Mouse (Mus musculus) adrenal gland, postnatal 4 days (tissue): ENCODE measurements around the gene Dusp8. TPM values are rescaled to one million over a fixed set of nuclear protein-coding genes. Genes with fewer than 3 reads are reported as not detected.

Experiments
- DNase-seq, 2 experiments: peaks; one replicate each; pipeline ENCODE4 v3.0.0; 2021 to 2022; ENCODE audit warnings: low spot score in 2 of 2, mixed read lengths in 2 of 2
- total RNA-seq, 2 experiments: library from RNA; stranded (reverse); gene quantifications; 2 replicates each; pipeline ENCODE4 v1.2.3; 2021

Gene Dusp8
- total RNA-seq, 2 experiments from 2014 or later, result 9.2 to 9.3 TPM

DNA sequence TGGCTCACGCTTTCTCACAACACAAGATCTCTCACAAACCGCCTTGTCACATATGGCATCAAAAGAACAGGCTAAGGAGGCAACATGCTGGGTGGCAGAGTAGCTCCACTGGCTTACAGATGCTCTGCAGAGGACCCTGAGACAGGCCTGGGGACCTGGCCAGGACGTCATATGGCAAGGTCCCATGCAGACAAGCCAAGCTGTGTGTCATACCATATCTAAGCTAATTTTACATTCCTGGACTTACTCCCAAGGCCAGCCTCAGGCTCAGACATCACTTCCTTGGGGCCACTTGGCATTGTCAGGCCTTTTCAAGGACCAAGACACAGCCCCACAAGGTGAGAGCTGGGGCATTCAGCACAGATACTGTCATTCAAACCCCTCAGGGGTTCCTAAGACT lies 40.2 kb downstream of the Dusp8 start:
- DNase-seq, result peak in 1 of 2 experiments; percentile 14

DNA sequence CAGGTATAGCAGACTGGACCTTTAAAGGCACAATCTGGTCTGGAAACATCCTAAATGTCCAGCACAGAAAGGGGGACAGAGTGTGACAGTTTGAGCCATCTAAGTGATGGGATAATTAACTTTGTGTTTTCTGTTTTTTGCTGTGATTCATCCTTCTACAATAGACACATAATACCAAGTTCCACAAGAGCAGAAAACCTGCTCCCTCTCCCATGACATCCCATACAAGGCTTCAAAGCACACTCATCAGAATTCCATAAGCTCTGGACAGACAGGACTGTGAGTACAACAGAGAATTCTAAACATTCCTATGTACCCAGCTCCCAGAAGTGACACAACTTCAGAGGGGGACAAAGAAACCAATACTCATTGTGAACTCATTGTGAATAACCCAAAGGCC lies 45.1 kb downstream of the Dusp8 start:
- no peak for DNase-seq

DNA sequence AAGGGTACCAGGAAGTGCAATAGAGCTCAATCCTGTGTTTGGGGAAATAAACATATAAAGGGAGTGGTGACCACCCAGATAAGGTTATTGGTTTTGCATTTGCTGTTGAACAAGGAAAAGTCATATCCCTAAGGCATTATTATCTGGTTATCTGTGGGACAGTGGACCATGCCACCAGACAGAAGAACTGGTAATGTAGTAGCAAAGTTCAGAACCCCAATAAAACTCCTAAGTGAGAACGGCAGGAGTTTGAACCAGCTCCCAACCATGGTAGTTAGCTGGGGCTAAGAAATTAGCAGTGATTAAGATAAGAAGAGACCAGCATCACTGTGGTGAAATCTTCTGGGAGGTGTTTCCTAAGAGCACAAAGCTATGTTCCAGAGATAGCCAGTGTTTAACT lies 49.7 kb downstream of the Dusp8 start:
- no peak for DNase-seq

DNA sequence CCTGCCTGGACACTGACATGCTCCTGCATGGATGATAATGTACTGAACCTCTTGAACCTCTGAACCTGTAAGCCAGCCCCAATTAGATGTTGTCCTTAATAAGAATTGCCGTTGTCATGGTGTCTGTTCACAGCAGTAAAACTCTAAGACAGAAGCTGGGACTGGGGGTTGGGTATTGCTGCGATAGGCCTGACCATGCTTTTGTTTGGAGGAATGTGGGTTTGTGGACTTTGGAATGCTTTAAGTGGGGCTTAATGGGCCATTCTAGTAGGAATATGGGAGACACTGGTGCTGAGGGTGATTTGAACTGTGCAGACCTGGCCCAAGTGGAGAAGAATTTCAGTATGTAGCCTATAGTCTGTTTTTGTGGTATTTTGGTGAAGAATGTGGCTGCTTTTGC lies 50.3 kb downstream of the Dusp8 start:
- DNase-seq, result no peak

DNA sequence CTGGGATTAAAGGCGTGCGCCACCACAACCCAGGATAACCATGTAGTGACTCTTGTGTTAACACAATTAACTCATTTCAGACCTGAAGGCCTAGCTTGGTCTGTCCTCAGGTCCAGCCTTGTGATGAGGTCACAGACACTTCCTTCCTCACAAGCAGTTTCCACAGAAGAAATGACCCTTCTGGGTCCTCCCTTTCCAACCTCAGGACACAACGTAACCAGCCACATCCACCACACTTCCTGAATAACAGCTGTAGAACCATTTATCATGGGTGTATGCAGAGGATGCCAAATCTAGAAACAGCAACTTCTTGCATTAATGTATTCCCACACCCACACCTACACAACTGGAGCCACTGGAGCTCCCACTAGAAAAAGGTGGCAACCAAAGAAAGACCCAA lies 54.9 kb downstream of the Dusp8 start:
- no peak for DNase-seq

DNA sequence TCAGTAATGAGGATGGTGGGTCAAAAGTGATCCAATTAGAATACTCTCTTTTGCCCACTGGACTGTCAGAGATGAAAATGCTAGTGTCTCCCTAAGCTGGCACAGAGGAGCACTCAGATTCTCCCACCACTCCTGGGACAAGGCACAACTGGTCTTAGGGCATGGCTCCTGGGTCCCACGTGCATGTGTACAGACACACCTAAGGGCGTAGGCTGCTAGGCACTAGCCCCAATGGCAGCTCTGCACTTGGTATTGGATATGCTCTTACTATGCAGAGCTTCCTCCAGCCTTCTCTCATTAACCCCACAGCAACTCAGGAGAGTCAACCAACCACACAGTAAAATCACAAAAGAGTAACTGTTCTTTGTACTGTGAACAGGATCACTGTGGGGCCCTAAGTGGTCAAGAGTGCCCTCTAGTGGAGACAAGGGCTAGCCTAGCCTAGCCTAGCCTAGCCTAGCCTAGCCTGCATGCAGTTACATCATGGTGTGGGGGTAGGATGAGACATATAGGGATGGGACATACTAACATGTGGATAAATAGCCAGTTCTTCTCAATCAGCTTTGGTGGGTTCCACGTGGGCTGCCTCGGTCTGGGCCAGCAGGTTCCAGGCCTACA lies 58.0 kb downstream of the Dusp8 start:
- DNase-seq, result no peak

DNA sequence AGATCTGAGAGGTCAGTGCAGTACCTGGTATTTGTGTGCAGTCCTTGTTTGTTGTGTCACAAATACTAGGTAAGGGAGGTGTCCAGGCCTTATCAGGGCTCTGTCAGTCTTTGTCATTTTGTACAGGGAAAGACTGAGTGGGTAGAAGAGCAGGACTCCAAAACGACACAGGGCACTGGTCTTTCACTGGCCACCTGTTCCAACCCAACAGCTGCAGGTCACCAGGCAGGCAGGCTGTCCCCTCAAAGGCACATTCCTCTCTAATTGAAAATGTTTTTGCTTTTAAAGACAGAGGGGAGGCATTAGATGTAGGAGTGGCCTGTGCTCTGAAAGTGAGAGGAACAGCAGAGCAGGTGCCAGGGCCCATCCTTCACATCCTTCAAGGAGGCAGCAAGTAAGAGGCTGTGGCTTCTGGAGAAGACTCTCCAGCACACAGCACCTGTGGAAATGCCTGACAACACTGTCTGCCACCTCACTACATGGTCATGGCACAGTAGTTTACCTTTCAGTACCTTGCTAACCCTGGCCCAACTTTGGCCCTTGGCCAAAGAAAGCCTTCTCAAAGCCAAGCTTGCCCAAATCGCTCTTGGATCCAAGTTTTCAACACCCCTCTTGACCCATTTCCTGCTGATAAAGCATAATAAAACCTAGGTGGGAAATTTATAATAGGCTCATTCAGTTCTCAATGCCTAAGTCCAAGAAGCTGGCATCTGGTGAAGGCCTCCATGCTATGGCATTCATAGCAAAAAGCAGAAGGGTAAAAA lies 60.4 kb downstream of the Dusp8 start:
- no peak for DNase-seq

DNA sequence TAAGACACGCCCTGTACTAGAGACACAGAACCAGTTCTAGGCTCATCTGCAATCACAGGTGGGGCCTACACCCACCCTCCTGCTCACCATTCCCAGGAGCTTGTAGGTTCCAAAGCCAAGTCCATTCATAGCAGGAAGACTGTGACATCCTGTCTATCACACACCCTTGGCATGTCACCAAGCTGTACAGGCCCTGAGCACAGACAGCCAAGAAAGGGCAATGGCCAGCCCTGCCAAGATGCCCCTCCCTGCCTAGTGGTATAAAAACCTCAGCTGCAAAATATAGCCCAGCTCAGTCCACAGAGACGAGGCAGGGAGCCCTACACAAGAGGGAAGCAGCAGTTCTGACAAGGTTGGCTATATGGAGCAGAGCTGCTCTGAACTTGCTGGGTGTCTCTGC lies 61.4 kb downstream of the Dusp8 start:
- no peak for DNase-seq

DNA sequence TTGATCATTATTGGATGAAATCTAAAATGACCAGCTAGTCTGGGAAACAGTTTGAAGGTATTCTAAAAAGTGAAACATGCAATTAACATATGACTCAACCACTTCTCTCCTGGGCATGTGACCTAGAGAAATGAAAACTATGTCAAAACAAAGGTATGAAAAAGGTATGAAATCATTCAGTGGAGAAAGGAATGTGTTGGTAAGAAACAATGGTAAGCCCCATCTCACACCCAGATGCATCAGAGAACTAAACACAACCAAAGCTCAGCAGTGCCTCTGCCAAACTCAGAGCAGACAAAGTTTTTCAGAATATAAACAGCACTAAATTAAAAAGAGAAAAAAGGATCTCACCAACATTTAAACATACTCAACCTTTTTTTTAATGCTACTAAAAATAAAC lies 65.6 kb downstream of the Dusp8 start:
- DNase-seq, result no peak

Other genes with a start within 250 kb of the Dusp8 start
- gene Tollip, start 177.3 kb downstream of the Dusp8 start, total RNA-seq, result 10 to 100 TPM; 54.1 to 57.8 TPM
- 1 to 10 TPM; 7.0 to 7.3 TPM for gene Brsk2, start 146.1 kb downstream of the Dusp8 start, total RNA-seq
- gene Mob2, start 34.8 kb downstream of the Dusp8 start, total RNA-seq, result 10 to 100 TPM; 50.1 to 52.1 TPM
- gene Gm45618, start 24.9 kb upstream of the Dusp8 start, total RNA-seq, result not detected
- gene Gm39115, start 40.2 kb upstream of the Dusp8 start, total RNA-seq, result not detected
- not detected for gene Gm45337, start 48.8 kb upstream of the Dusp8 start, total RNA-seq
- gene Gm29735, start 61.3 kb upstream of the Dusp8 start, total RNA-seq, result not detected
- gene Gm4553, start 69.9 kb upstream of the Dusp8 start, total RNA-seq, result not detected
- gene Krtap5-2, start 80.2 kb upstream of the Dusp8 start, total RNA-seq, result not detected
- not detected for gene Gm10153, start 94.5 kb upstream of the Dusp8 start, total RNA-seq
- gene Krtap5-3, start 105.5 kb upstream of the Dusp8 start, total RNA-seq, result not detected
- not detected for gene Gm7579, start 116.0 kb upstream of the Dusp8 start, total RNA-seq
- not detected for gene Krtap5-5, start 134.1 kb upstream of the Dusp8 start, total RNA-seq
- not detected for gene Gm40460, start 145.2 kb upstream of the Dusp8 start, total RNA-seq
- gene Gm2431, start 162.5 kb upstream of the Dusp8 start, total RNA-seq, result not detected
- not detected for gene Gm4559, start 178.5 kb upstream of the Dusp8 start, total RNA-seq
- gene Krtap5-1, start 201.3 kb upstream of the Dusp8 start, total RNA-seq, result not detected
- not detected for gene Krtap5-4, start 207.7 kb upstream of the Dusp8 start, total RNA-seq